Mouse (Mus musculus) olfactory bulb, adult 2 months (tissue): ENCODE results near the gene Sesn2.

Source experiments
- CTCF ChIP-seq: fragments of 200-500 bp; IDR thresholded peaks from 2 replicates; pipeline ENCODE4 v1.5.1; 2012; ENCODE audit warnings: low read depth, mild to moderate bottlenecking, low read length, moderate library complexity; ENCODE audit not compliant: insufficient read depth
- POLR2A ChIP-seq: fragments of 200-500 bp; IDR thresholded peaks from 2 replicates; pipeline ENCODE4 v1.6.1; 2012; ENCODE audit warnings: mild to moderate bottlenecking, low read depth, low read length, moderate library complexity; ENCODE audit not compliant: insufficient read depth

DNA sequence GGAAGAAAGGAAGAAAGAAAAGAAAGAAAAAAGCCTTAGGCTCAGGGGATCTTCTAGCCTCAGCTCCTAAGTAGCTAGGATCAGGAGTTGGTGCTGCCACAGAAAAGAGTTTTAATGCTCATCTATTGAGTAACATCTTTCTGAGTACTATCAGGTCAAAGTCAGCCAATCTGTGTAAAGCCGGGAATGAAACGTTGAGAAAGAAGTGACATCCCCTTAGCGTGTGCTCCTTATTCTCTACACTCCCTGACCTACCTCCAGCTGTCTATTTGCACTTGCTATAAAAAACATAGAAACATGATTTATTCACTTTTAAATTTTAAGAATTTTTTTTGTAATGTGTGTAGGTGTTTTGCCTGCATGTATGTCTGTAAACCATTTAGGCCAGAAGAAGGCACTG lies 8.9 kb upstream of the Sesn2 start:
- TF ChIP-seq CTCF (no peak), POLR2A (no peak)
